Mouse (Mus musculus) left cerebral cortex, adult 6 months (tissue): ENCODE results near the gene Nlrp10. TPM values are rescaled to one million over a fixed set of nuclear protein-coding genes. Genes with fewer than 3 reads are reported as not detected.

Source experiments
- long read RNA-seq, 2 experiments: library from polyadenylated mRNA; unstranded; transcript quantifications; one replicate each; pipeline ENCODE4 v2.0.0; 2019 to 2020
- polyA plus RNA-seq: library from polyadenylated mRNA; unstranded; fragments of <200 nt; fragmentation: Nextera tagmentation; gene quantifications from 2 replicates; pipeline ENCODE4 v1.2.3, GENCODE M21; 2021

Nlrp10 gene
- polyA plus RNA-seq = 0.08 and 0.21 TPM in 2 replicates
- long read RNA-seq, experiment 1, full-length matches to known transcripts = 6 of 6 reads
- long read RNA-seq, experiment 1, partial matches to known transcripts = 0 of 6 reads
- long read RNA-seq, experiment 1, other reads (novel, unspliced or antisense) = 0 of 6 reads
- long read RNA-seq, experiment 2 = 0 reads

DNA sequence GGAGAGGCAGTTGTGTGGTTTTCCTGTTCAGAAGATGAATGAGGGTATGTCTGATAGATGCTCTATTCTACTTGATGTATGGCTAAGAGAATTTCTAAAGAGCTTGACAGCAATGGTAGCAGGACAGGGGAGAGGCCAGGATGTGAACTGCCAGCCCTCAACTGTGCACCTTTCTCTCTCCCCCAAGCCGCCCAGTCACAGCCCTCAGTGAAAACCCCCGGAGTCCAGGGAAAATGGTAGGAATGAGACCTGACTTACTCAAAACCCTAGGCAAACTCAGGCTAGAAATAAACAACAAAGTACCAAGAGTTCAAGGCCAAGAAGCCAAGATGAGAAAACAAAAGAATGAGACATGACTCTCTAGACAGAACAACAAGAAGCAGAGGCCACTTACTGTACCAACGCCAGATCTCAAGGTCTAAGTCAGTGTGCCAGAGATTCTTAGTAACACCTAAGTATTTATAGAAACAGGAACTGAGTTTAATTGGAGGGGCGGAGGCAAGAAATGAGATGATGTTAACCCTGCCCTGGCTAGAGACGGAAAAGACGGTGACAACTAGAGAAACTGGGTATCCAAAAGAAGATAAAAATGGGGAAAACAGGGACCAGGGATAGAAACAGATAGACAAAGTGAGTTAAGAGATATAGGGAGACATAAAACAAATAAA, at the start of gene Nlrp10:
Nlrp10 (minus strand) TSS at position 453 of the 668 bp plus-strand sequence.

DNA sequence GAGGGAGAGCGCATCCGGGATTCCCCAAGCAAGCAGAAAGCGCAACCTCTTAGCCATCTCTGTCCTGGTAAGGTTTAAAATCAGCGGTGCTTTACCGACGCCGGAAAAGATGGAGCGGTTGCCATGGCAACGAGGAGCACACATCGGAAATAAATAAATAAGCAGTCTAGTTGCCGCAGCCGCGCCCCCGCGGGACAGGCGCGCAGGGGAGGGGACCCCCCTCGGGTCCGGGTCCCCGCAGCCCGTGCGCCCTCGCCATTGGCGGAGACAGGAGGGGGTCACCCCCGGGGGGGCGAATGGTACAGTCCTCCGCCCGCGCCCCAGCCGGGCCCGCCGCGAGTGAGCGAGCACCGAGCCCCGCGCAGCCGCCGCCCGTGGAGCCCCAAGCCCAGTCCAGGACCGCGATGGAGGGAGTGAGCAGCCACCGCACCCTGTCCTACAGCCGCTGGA, 20.4 kb upstream of the Nlrp10 start, which contains the start of gene Tub:
Tub (plus strand) TSS at position 27 of the 450 bp plus-strand sequence.

GRCm38 (mm10) chr7:108933794-108934731, 4.1 kb upstream of the Nlrp10 start, which contains the start of gene Eif3f:
Gene Eif3f, plus strand, starts transcription at chr7:108934417.

GRCm38 (mm10) chr7:108894320-108894719, 35.7 kb downstream of the Nlrp10 start, which contains the start of gene Olfr519:
Gene Olfr519, minus strand, starts transcription at chr7:108894420.

DNA sequence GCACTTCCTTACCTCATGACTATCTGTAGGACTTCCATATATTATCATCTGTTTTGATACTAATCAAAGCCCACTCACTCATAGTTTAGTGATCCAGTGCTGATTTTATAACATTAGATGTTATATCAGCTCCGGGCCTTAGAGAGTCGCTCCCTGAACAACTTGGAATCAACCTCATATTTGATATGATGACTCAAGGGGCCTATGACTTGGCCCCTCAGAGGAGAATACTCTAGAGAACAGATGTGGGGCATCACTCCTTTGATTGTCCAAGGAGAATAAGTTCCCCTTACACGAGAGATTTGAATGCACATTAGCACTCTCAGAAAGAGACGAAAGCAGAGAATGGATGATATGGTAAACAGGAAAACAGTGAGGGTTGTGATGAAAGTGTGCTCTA, 45.1 kb downstream of the Nlrp10 start, which contains the start of gene Olfr518:
Olfr518 (minus strand) TSS at position 101 of the 400 bp plus-strand sequence.

GRCm38 (mm10) chr7:108872279-108872678, 57.7 kb downstream of the Nlrp10 start, which contains the start of gene Olfr517:
Gene Olfr517, minus strand, starts transcription at chr7:108872379.

Other genes starting within 250 kb of the Nlrp10 start
- gene Olfr512, start 216.9 kb downstream of the Nlrp10 start, polyA plus RNA-seq = not detected in 2 replicates
- not detected in 2 replicates for gene Olfr513, start 179.2 kb downstream of the Nlrp10 start, polyA plus RNA-seq
- not detected in 2 replicates for gene Olfr514, start 104.2 kb downstream of the Nlrp10 start, polyA plus RNA-seq
- not detected in 2 replicates for gene Olfr516, start 79.6 kb downstream of the Nlrp10 start, polyA plus RNA-seq
- gene Olfr517, start 57.8 kb downstream of the Nlrp10 start, polyA plus RNA-seq = not detected in 2 replicates
- not detected in 2 replicates for gene Olfr518, start 45.2 kb downstream of the Nlrp10 start, polyA plus RNA-seq
- gene Olfr519, start 35.8 kb downstream of the Nlrp10 start, polyA plus RNA-seq = not detected in 2 replicates
- 134 and 167 TPM in 2 replicates for gene Eif3f, start 4.2 kb upstream of the Nlrp10 start, polyA plus RNA-seq
- 11.8 and 13.6 TPM in 2 replicates for gene Tub, start 20.2 kb upstream of the Nlrp10 start, polyA plus RNA-seq
- 35.4 and 43.4 TPM in 2 replicates for gene Ric3, start 153.2 kb upstream of the Nlrp10 start, polyA plus RNA-seq
- 30.5 and 51.1 TPM in 2 replicates for gene Lmo1, start 245.0 kb upstream of the Nlrp10 start, polyA plus RNA-seq